Mouse (Mus musculus): ENCODE data around the gene Fam19a3.
A peak's percentile ranks its signal among the peaks of the same experiment; 100 is the strongest.

Gene Fam19a3

DNA sequence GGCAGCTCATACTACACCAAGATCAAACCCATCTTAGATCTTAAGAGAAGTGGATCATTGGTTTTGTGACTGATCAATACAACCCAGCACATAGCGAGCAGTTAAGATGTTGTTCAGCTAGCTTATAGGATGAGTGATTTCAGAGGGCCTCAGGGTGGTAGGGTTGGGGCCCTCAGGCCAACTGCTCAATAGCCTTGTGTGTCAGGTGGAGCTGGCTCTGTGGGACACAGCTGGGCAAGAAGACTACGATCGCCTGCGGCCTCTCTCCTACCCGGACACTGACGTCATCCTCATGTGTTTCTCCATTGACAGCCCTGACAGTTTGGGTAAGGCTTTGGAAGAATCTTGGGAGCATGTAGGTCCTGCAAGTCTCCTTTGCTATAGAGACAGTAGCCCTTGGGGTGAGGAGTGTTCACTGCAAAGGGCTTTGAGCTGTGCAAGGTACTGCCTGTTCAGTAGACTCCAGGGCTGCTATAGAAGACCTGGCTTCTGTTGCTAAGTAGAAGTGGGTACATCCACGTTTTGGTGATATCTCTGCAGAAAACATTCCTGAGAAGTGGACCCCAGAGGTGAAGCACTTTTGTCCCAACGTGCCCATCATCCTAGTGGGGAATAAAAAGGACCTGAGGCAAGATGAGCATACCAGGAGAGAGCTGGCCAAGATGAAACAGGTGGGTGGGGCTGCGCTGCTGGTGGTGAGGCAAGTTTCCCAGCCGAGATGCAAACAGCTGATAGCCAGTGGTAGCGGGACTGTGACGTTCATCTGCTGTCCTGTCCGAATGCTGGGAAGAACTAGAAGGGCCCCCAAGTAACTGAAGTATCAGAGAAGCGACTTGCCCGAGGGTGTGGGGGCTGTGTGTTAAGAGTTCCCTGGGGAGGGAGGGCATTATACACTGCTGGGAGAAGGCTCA lies 11.0 kb upstream of the Fam19a3 start:
- no peak for DNase-seq (ENCODE audit: extremely low spot score, low spot score)

DNA sequence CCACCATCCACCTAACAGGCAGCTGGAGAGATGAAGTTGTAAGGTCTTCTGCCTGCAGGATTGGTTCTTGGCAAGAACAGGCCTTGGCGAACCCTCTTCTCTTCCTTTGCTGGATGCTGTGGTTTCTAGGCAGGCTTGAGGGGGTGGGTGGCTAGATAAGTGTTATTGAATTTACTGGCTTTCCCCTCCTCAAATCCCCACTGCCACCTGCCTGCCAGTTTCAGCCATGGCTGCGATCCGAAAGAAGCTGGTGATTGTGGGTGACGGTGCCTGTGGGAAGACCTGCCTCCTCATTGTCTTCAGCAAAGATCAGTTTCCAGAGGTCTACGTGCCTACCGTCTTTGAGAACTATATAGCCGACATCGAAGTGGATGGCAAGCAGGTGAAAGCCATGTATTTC lies 10.0 kb upstream of the Fam19a3 start:
- DNase-seq (ENCODE audit: extremely low spot score, low spot score) = no peak

DNA sequence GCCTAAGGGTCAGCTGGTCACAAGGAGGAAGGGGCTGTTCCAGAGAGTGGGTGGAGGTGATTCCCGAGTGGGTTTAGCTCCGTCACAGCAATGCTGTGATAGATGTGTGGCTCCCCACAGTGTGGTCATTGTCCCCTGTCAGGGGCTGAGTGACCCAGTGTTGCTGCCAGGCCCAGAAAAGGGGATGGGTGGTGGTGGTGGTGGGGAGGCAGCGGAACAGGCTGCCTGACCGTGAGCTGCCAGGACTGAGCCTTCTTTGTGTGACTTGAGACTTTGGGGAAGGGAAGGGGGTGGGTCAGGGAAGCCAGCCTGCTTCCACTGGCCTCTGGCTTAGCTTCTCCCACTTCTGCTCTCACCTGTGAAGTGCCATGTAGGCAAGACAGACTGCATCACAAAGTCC lies 9.4 kb upstream of the Fam19a3 start:
- no peak for DNase-seq (ENCODE audit: extremely low spot score, low spot score)

DNA sequence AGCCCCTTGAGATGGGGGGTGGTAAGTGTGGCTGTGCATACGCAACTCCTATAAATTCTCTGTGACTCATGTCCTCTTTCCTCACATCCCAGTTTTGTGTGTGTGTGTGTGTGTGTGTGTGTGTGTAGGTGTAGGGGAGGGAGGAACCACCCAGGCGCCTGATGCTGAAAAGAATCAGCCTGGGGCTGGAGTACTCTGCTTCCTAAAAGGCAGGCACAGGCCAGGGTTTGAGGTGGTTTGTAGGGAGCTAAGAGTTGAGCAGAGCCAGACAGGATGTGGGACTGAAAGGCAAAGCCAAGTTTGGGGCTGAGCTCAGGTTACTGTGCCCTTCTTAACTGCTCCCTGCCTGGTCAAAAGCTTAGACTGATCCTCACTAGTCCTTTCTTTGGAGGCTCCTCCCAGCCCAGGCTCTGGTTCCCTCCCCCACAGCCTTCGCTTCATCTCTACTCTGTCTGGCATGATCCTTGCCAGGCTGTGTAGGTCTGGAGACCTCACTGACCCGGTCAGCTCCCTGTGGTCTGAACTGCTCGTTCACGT lies 8.8 kb upstream of the Fam19a3 start:
- DNase-seq (ENCODE audit: extremely low spot score, low spot score) = peak; percentile 54

DNA sequence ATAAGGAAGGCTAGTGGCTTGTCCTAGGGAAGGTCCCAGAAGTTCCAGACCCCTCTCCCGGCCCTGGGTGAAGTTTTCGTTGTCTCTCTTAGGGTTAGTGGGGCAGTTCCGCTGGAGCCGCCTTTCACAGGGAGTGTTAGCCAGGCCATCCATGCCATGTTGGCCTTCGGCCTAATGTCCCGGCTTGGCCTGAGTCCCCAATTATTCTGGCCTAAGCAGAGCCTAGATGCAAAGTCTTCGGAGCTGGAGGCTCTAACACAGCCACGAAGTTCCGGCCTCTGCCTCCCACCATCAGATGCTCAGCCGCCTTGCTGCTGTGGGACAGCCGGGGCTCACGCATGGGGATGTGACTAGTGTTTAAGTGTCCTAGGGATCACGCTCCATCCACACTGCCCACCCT lies 8.2 kb upstream of the Fam19a3 start:
- DNase-seq (ENCODE audit: extremely low spot score, low spot score) = peak; percentile 47

DNA sequence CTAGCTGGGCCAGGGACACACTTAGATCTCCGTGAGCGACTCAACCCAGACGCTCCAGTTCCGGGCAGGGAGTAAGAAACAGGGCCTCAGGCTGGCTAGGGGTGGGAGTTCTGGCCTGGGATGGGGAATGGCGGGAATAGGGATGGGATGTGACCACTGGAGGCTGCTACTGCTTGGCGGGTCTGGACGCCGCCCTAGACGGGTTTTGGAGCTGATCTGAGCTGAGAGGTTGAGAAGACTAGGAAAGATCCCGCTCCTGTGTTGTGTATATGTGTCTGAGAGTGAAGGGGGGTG lies 7.6 kb upstream of the Fam19a3 start:
- DNase-seq (ENCODE audit: extremely low spot score, low spot score) = no peak

DNA sequence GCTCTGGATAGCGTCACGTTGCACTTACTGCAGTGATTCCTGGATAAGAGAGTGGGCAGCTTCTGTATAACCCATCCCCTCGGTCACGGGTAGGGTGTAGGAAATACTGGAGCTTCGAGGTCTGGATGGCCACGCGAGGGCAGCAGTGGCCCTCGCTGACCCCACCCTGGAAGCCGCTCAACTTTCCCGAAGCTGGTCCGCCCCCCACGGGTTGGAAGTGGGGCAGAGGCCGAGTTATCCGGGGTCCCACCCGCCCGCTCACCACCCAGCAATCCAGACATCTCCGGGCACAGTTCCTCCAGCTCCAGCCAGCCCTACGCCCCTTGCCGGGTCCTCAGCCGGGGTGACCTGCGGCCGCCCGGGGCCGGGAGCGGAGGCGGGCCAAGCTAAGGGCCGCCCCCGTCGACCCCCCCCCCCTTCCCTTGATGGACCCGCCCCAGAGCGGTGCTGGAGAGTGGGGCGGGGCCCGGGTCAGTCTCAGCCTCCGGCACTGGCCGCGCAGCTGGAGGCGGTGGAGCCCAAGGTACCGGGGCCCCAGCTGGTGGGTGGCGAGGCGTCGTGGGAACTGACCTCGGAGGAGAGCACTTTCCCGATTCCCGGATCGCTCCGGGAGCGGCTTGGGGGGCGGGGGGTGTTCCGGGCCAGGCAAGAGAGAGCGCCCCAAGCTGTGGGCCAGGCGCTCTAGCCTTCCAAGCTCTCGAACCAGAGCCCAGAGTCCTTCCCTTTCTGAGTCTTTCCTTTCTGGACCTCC lies 7.1 kb upstream of the Fam19a3 start:
- peak; percentile 89 for DNase-seq (ENCODE audit: extremely low spot score, low spot score)

DNA sequence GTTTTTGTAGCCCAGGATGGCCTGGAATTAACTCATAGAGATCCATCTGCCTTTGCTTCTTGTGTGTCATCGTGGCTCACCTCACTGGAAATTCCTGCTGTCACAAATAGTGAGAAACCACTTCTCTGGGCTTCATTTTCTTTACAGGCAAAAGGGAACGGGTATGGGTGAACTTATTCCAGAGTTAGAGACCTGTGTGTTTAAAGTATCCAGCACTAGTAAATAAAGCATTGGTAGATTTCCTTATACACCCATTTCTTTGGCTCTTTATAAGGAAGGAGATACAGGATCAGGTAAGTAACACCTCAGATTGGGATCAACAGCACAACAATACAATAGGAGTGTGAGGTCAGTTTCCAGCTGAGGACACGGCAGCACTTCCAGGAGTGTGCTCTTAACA lies 6.4 kb upstream of the Fam19a3 start, which contains the start of gene Rhoc:
Gene Rhoc (plus strand): TSS at position 301 of the 400 bp plus-strand sequence.
- no peak for DNase-seq (ENCODE audit: extremely low spot score, low spot score)

DNA sequence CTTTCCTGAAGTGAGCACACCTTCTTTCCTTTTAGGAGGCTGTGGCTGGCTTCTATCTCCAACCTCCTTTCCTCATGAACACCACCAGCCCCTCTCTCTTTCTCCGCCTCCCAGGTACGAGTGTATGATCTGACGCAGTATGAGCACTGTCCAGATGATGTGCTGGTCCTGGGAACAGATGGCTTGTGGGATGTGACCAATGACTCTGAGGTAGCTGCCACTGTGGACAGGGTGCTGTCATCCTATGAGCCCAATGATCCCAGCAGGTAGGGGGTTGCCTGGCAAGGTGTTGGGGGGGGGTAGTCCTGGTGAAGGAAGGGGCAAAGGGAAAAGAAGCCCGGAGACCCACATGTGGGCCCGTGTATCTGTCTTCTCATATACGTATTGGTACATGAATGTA lies 3.6 kb upstream of the Fam19a3 start:
- no peak for DNase-seq (ENCODE audit: extremely low spot score, low spot score)

DNA sequence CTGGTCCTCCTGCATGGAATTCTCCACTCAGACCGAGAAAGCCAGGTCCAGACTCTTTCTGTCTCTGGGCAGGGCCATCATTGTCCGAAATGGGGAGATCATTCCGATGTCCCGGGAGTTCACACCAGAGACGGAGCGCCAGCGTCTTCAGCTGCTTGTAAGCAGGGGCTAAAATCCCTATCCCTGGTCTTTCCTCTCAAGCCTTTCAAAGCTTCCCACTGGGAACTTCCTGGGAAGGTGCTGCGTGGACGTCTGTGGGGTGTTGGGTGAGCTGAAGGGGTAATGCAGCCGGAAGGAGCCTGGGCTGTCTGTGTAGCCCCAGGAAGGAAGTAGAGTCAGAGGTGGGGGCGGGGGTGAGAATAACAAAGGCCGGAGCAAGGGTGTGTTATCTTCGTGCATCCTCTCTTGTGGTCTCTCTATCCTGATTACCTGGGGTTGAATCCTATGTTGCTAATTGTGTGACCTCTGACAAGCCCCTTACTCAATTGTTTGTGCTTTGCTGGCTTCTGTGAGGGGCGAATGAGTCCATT lies 2.4 kb upstream of the Fam19a3 start:
- no peak for DNase-seq (ENCODE audit: extremely low spot score, low spot score)

DNA sequence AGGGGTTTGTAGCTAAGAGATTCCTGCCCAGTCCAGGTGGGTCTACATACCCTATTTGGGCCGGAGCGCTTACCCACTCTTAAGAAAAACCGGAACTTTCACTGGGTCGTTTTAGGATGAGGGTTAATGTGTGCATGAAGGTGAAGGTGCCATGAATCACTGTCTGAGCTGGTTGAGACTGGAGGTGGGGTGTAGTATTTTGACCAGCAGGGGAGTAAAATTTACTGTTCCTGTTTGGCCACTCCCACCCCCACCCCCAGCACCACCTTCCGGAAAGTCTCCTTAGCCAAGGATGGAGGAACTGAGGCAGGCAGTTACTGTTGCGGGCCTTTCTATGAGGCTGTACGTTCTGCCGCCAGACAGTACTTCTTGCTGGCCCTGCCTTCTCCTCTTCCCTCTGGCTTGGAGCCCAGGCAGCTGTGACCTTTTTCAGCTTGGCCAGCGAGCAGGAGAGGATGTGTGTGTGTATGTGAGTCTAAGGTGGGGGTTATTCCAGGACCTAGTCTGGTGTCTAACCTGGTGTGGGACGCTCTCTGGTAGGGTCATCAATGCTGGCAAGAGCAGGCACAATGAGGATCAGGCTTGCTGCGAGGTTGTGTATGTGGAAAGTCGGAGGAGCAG lies 531 bp upstream of the Fam19a3 start:
- no peak for DNase-seq (ENCODE audit: extremely low spot score, low spot score)

DNA sequence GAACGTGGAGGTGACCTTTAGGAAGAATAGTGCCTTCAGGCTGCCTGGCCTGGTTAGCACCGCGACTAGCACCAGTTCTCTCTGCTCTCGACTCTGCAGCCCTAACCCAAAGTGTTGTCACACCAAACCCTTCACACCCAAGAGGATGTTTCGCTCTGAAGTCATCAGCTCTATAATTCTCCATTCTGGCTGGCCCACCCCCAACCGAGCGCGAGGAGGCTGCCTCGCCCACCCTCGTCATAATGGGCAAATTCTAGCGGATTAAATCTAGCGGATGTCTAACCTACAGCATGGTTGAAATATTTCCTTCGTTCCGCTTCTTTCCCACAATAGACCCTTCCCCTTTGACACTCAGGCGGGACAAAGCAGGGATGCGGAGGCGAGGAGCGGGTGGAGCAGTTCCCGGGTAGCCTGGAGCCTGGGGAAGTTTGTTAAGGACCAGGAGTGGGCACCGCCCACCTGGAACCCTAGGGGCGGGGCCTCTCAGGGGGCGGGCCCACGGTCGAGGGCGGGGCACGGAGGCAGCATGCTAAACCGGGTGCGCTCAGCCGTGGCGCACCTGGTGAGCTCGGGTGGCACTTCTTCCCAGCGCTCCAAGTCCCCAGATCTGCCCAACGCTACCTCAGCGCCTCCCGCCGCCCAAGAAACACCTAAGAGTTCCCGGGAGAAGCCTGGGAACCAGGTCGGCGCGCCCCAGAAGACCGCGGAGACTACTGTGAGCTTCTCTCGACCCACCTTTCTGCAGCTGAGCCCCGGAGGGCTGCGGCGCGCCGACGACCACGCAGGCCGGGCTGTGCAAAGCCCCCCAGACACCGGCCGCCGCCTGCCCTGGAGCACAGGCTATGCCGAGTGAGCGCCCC lies 849 bp downstream of the Fam19a3 start, which contains the start of gene Ppm1j:
Gene Ppm1j (plus strand): TSS at position 496 of the 860 bp plus-strand sequence.
- peak; percentile 68 for DNase-seq (ENCODE audit: extremely low spot score, low spot score)

DNA sequence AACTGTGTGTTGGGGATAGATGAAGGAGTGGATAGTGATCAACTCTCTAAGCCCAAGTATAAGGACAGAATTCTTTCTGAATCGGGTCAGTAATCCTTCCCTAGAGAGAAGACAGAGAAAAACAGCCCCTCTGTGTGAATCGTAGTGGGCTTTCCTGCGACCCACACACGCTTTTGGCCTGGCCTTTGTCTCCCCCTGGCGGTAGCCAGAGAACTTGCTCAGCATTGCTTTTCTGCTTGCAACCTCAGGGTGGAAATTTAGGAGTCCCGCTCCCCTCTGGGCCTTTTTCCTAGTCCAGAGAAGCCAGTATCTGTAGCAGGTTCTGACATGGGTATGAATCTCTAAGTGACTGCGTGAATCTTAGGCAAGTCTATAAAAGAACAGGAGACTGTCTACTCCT lies 1.7 kb downstream of the Fam19a3 start:
- peak; percentile 71 for DNase-seq (ENCODE audit: extremely low spot score, low spot score)

DNA sequence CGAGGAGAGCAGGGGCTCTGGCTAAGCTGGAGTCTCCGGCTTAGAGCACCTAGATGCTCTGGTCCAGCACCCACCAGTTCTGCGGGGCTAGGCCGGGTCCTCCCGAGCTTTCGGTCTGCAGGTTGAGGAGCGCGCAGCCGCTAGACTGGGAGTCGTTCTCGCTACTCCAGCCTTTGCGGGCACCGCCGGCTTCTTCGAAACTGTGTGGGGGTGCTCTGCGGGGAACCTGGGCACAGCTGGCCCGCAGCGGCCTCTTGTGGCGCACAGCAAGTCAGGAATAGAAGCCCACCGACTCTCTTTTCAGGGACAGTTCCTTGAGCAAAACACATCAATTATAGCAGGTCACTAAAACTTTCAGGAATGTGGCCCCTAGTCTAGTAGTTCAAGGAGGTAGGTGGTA lies 4.3 kb downstream of the Fam19a3 start:
- DNase-seq (ENCODE audit: extremely low spot score, low spot score) = peak; percentile 59

DNA sequence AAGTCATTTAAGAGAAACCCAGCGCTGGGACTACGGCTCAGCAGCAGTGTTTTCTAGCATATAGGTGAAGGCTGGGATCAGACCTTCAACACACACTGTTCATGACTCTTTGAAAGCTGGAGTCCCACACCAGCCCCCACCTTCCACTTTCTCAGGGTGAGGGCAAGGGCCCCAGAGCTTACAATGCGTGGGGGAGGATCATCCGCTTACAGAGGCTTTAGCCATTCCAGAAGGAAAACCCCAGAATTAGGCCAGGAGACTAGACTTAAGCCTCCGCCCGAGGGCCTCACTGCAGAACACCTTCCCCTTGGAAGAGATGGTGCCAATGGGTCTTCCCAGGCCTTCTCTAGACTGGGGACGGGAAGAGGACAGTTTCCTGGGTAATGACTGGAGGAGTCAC lies 8.3 kb downstream of the Fam19a3 start:
- no peak for DNase-seq (ENCODE audit: extremely low spot score, low spot score)

DNA sequence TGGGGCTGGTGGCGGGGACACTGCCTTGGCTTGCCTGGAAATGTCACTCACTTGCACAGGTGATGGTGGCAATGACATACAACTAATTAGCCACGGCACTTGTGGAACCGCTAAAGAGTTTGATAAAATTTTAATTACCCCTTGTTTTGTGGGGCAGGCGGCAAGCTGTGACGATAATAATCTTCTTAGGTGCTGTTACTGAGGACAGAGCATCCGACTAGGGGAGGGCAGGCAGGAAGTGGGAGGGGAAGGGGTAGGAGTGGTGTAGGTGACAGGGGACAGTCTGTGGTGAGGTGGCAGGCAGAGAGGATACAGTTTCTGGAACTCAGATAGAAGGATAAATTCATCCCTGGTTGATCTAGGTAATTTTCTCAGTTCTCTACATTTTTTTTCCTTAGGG lies 10.2 kb downstream of the Fam19a3 start:
- DNase-seq (ENCODE audit: extremely low spot score, low spot score) = no peak

DNA sequence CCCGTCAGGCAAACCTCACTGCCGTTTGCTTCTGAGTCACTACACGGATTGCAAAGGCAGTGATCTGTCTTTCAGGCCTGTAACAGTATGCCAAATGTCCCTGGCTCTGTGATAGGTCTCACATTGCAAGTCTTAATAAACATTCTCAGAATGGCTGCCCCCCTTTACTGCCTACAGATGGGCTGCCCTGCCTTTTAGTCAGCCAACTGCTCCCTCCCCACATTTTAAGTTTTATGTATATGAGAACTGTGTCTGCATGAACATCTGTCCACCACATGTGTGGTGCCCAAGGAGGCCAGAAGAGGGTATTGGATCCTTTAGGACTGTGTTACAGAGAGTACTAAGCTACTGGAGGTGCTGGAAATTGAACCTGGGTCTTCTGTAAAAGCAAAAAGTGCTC lies 10.7 kb downstream of the Fam19a3 start:
- no peak for DNase-seq (ENCODE audit: extremely low spot score, low spot score)

DNA sequence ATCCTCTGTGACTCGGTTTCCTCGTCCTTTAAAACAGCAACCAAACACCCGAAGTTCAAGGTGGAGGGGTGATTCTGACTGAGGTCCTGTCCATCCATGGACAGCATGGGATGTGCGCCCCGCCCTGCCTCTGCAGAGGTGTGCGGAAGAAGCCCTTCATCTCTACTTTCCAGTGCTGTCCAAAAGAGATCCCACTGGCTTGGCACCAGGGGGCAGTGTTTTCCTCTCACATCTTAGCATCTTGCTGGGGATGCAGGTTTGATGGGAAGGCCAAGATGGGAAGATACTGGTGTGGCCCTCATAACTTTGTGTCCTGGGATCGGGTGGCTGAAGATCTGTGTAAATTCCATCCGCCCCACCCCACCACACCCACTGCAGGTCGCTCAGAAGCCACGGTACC lies 11.6 kb downstream of the Fam19a3 start:
- DNase-seq (ENCODE audit: extremely low spot score, low spot score) = peak; percentile 54

DNA sequence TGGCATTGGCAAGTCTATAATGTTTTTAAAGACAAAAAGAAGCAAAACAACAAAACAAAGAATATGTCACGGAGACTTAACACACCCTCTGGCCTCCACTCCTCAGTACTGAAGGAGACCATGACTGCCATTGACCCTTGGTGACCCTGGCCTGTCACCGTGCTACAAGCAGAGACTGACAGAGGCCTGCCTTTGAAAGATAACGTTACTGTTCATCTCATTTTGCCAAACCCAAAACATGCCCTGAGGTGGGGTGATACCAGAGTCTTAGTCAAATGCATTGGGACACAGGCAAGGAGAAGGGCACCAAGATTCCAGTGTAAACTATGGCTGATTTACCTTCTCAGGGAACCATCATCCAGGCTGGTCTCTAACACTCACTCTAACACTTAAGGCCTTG lies 12.5 kb downstream of the Fam19a3 start:
- DNase-seq (ENCODE audit: extremely low spot score, low spot score) = no peak

DNA sequence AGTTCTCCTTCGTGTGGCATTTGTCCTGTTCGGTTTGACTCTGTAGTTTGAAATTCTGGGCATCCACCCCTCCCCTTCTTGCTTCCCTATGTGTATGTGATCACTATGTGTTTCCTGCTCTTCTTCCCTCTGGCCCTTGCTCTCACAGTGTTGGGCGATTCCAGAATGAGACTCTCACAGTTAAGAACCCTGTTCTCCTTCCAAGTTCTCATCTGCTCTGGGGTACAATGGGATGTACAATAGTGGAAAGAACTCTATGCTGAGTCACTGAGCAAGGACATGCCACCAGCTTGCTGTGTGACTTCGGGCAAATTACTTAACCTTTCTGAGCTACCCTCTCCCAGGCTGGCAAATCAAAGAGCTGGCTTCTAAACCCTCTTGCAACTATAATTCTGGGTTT lies 13.9 kb downstream of the Fam19a3 start:
- no peak for DNase-seq (ENCODE audit: extremely low spot score, low spot score)

DNA sequence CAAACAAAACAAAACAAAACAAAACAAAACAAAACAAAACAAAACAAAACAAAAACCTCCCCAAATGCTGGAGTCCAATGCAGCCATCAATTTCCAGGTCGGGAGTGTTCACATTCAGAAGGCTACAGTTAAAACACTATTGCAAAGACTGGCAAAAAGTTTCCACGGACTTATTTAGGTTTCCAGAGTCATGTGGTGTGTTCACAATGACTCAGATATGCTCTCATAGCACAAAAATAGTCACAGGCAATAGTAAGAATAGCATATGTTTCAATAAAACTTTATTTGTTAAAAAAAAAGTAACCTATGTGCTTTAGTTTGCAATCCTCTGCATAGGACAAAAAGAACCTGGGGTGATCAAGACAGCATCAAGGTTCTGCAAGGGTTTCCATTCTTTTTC lies 14.5 kb downstream of the Fam19a3 start:
- no peak for DNase-seq (ENCODE audit: extremely low spot score, low spot score)
